Mouse (Mus musculus): ENCODE data around the gene Gm29666. TPM values are rescaled to one million over a fixed set of nuclear protein-coding genes. Genes with fewer than 3 reads are reported as not detected.

Gene Gm29666
- polyA plus RNA-seq, 1 experiment: 0.09 TPM

- H3K36me3 ChIP-seq (ENCODE audit: control insufficient read depth, insufficient read depth, low read length): peaks cover 5% of the 10 kb centered on the region; the same call in 1 of the 2 replicates
- no peaks in the 10 kb centered on the region for H3K4me1 ChIP-seq (ENCODE audit: control insufficient read depth, insufficient read depth, insufficient read length, low read length)
- TF ChIP-seq POLR2A (IDR thresholded peaks at IDR 0.05; ENCODE audit: low read depth, low read length) (no peak), CTCF (IDR thresholded peaks at IDR 0.05; ENCODE audit: extremely low read depth, insufficient read length, insufficient replicate concordance, low read depth, low read length) (no peak)
- H3K4me3 ChIP-seq (ENCODE audit: low read depth, low read length): no peak overlapping the region
- no peaks in the 10 kb centered on the region for H3K27me3 ChIP-seq (ENCODE audit: control insufficient read depth, insufficient read depth, low read length)
- no peak overlapping the region for H3K27ac ChIP-seq (ENCODE audit: insufficient read depth, low read depth, low read length)
- 93% methylated on average over 3 of the region's 3 CpGs for WGBS
Measured at GRCm38 (mm10) chr15:84958331-84958730, 38.5 kb upstream of the Gm29666 start.

- TF ChIP-seq POLR2A (IDR thresholded peaks at IDR 0.05; ENCODE audit: low read depth, low read length) (no peak), CTCF (IDR thresholded peaks at IDR 0.05; ENCODE audit: extremely low read depth, insufficient read length, insufficient replicate concordance, low read depth, low read length) (no peak)
- Histone ChIP-seq H3K36me3 (ENCODE audit: control insufficient read depth, insufficient read depth, low read length) (peaks cover 8% of the 10 kb centered on the region; the same call in 1 of the 2 replicates), H3K27ac (ENCODE audit: insufficient read depth, low read depth, low read length) (no peak overlapping the region), H3K4me3 (ENCODE audit: low read depth, low read length) (no peak overlapping the region), H3K4me1 (ENCODE audit: control insufficient read depth, insufficient read depth, insufficient read length, low read length) (no peaks in the 10 kb centered on the region), H3K27me3 (ENCODE audit: control insufficient read depth, insufficient read depth, low read length) (no peaks in the 10 kb centered on the region)
- WGBS: 69% methylated on average over 3 of the region's 3 CpGs
Measured at GRCm38 (mm10) chr15:84957851-84958250, 38.0 kb upstream of the Gm29666 start.

- Histone ChIP-seq H3K4me3 (ENCODE audit: low read depth, low read length) (no peak overlapping the region), H3K27me3 (ENCODE audit: control insufficient read depth, insufficient read depth, low read length) (no peaks in the 10 kb centered on the region), H3K4me1 (ENCODE audit: control insufficient read depth, insufficient read depth, insufficient read length, low read length) (no peaks in the 10 kb centered on the region), H3K36me3 (ENCODE audit: control insufficient read depth, insufficient read depth, low read length) (peaks cover 29% of the 10 kb centered on the region), H3K27ac (ENCODE audit: insufficient read depth, low read depth, low read length) (no peak overlapping the region)
- 91% methylated on average over 11 of the region's 11 CpGs for WGBS
- TF ChIP-seq CTCF (IDR thresholded peaks at IDR 0.05; ENCODE audit: extremely low read depth, insufficient read length, insufficient replicate concordance, low read depth, low read length) (no peak), POLR2A (IDR thresholded peaks at IDR 0.05; ENCODE audit: low read depth, low read length) (no peak)
Measured at GRCm38 (mm10) chr15:84953259-84953658, 33.4 kb upstream of the Gm29666 start.

- Histone ChIP-seq H3K27ac (ENCODE audit: insufficient read depth, low read depth, low read length) (no peak overlapping the region), H3K4me1 (ENCODE audit: control insufficient read depth, insufficient read depth, insufficient read length, low read length) (no peaks in the 10 kb centered on the region), H3K4me3 (ENCODE audit: low read depth, low read length) (no peak overlapping the region), H3K27me3 (ENCODE audit: control insufficient read depth, insufficient read depth, low read length) (no peaks in the 10 kb centered on the region), H3K36me3 (ENCODE audit: control insufficient read depth, insufficient read depth, low read length) (peaks cover 32% of the 10 kb centered on the region)
- 90% methylated on average over 4 of the region's 4 CpGs for WGBS
- no peak for TF ChIP-seq CTCF (IDR thresholded peaks at IDR 0.05; ENCODE audit: extremely low read depth, insufficient read length, insufficient replicate concordance, low read depth, low read length)
- no peak for TF ChIP-seq POLR2A (IDR thresholded peaks at IDR 0.05; ENCODE audit: low read depth, low read length)
Measured at GRCm38 (mm10) chr15:84950053-84950452, 30.2 kb upstream of the Gm29666 start.

GRCm38 (mm10) chr15:84948990-84949389 is 29.2 kb upstream of the Gm29666 start:
- H3K4me3 ChIP-seq (ENCODE audit: low read depth, low read length): no peak overlapping the region
- H3K4me1 ChIP-seq (ENCODE audit: control insufficient read depth, insufficient read depth, insufficient read length, low read length): no peaks in the 10 kb centered on the region
- 87% methylated on average over 14 of the region's 14 CpGs for WGBS
- H3K27me3 ChIP-seq (ENCODE audit: control insufficient read depth, insufficient read depth, low read length): no peaks in the 10 kb centered on the region
- TF ChIP-seq CTCF (IDR thresholded peaks at IDR 0.05; ENCODE audit: extremely low read depth, insufficient read length, insufficient replicate concordance, low read depth, low read length) (no peak), POLR2A (IDR thresholded peaks at IDR 0.05; ENCODE audit: low read depth, low read length) (no peak)
- H3K36me3 ChIP-seq (ENCODE audit: control insufficient read depth, insufficient read depth, low read length): peaks cover 32% of the 10 kb centered on the region
- H3K27ac ChIP-seq (ENCODE audit: insufficient read depth, low read depth, low read length): no peak overlapping the region

- no peak overlapping the region for H3K27ac ChIP-seq (ENCODE audit: insufficient read depth, low read depth, low read length)
- WGBS: 84% methylated on average over 5 of the region's 5 CpGs
- no peaks in the 10 kb centered on the region for H3K27me3 ChIP-seq (ENCODE audit: control insufficient read depth, insufficient read depth, low read length)
- no peak overlapping the region for H3K4me3 ChIP-seq (ENCODE audit: low read depth, low read length)
- H3K4me1 ChIP-seq (ENCODE audit: control insufficient read depth, insufficient read depth, insufficient read length, low read length): no peaks in the 10 kb centered on the region
- peaks cover 41% of the 10 kb centered on the region for H3K36me3 ChIP-seq (ENCODE audit: control insufficient read depth, insufficient read depth, low read length)
- no peak for TF ChIP-seq POLR2A (IDR thresholded peaks at IDR 0.05; ENCODE audit: low read depth, low read length)
- TF ChIP-seq CTCF (IDR thresholded peaks at IDR 0.05; ENCODE audit: extremely low read depth, insufficient read length, insufficient replicate concordance, low read depth, low read length): no peak
Measured at GRCm38 (mm10) chr15:84944319-84944718, 24.5 kb upstream of the Gm29666 start.

- no peak overlapping the region for H3K4me3 ChIP-seq (ENCODE audit: low read depth, low read length)
- no peaks in the 10 kb centered on the region for H3K4me1 ChIP-seq (ENCODE audit: control insufficient read depth, insufficient read depth, insufficient read length, low read length)
- H3K27me3 ChIP-seq (ENCODE audit: control insufficient read depth, insufficient read depth, low read length): no peaks in the 10 kb centered on the region
- H3K36me3 ChIP-seq (ENCODE audit: control insufficient read depth, insufficient read depth, low read length): peaks cover 41% of the 10 kb centered on the region
- TF ChIP-seq CTCF (IDR thresholded peaks at IDR 0.05; ENCODE audit: extremely low read depth, insufficient read length, insufficient replicate concordance, low read depth, low read length): no peak
- TF ChIP-seq POLR2A (IDR thresholded peaks at IDR 0.05; ENCODE audit: low read depth, low read length): no peak
- H3K27ac ChIP-seq (ENCODE audit: insufficient read depth, low read depth, low read length): no peak overlapping the region
- WGBS: 73% methylated on average over 11 of the region's 11 CpGs
Measured at GRCm38 (mm10) chr15:84942647-84943285, 22.9 kb upstream of the Gm29666 start.
